Mouse (Mus musculus): ENCODE results near the gene Med19. TPM values are rescaled to one million over a fixed set of nuclear protein-coding genes. Genes with fewer than 3 reads are reported as not detected.
"Not testable (repeated sequence)": the region's sequence is repeated elsewhere in the genome, so short reads cannot be mapped to it uniquely, and the experiment has no call there.

The Med19 gene
- polyA plus RNA-seq, 1 experiment from 2014 or later = 65.2 TPM

GRCm38 (mm10) chr2:84655864-84656263 lies 22.3 kb upstream of the Med19 start:
- no peak overlapping the region for H3K4me2 ChIP-seq (replicated peaks; ENCODE audit: low read depth, low read length)
- H3K9me3 ChIP-seq (ENCODE audit: control insufficient read depth, low read length) = no peaks in the 10 kb centered on the region
- H3K4me1 ChIP-seq (replicated peaks; ENCODE audit: control insufficient read depth, insufficient read depth, low read length) = no peaks in the 10 kb centered on the region
- 87% methylated on average over 1 of the region's 1 CpGs for WGBS
- H3K36me3 ChIP-seq (ENCODE audit: control insufficient read depth, insufficient read depth, low read length) = no peaks in the 10 kb centered on the region
- no peaks in the 10 kb centered on the region for H3K27me3 ChIP-seq (ENCODE audit: control insufficient read depth, insufficient read depth, low read length)
- DNase-seq (ENCODE audit: low spot score) = no peak
- ATAC-seq (ENCODE audit: low FRiP score) = no peak
- H3K4me3 ChIP-seq (ENCODE audit: low read depth, low read length) = no peak overlapping the region
- no peak overlapping the region for H3K9ac ChIP-seq (ENCODE audit: low read depth, low read length)
- H3K27ac ChIP-seq (ENCODE audit: low read depth, low read length) = no peak overlapping the region

GRCm38 (mm10) chr2:84658806-84659205 lies 19.4 kb upstream of the Med19 start, which contains the start of gene Btbd18:
Gene Btbd18 (plus strand): TSS chr2:84659079.
- 91% methylated on average over 32 of the region's 32 CpGs for WGBS
- Histone ChIP-seq H3K4me1 (replicated peaks; ENCODE audit: control insufficient read depth, insufficient read depth, low read length) (no peaks in the 10 kb centered on the region), H3K4me2 (replicated peaks; ENCODE audit: low read depth, low read length) (no peak within 1 kb of the TSS), H3K27me3 (ENCODE audit: control insufficient read depth, insufficient read depth, low read length) (no peaks in the 10 kb centered on the region), H3K27ac (ENCODE audit: low read depth, low read length) (no peak within 1 kb of the TSS), H3K4me3 (ENCODE audit: low read depth, low read length) (no peak within 1 kb of the TSS), H3K36me3 (ENCODE audit: control insufficient read depth, insufficient read depth, low read length) (no peaks in the 10 kb centered on the region), H3K9ac (ENCODE audit: low read depth, low read length) (no peak within 1 kb of the TSS), H3K9me3 (ENCODE audit: control insufficient read depth, low read length) (no peaks in the 10 kb centered on the region)
- no peak for DNase-seq (ENCODE audit: low spot score)
- no peak for ATAC-seq (ENCODE audit: low FRiP score)

GRCm38 (mm10) chr2:84660253-84660652 lies 17.9 kb upstream of the Med19 start:
- H3K4me3 ChIP-seq (ENCODE audit: low read depth, low read length) = no peak overlapping the region
- H3K9ac ChIP-seq (ENCODE audit: low read depth, low read length) = no peak overlapping the region
- no peak for ATAC-seq (ENCODE audit: low FRiP score)
- DNase-seq (ENCODE audit: low spot score) = no peak
- no peaks in the 10 kb centered on the region for H3K27me3 ChIP-seq (ENCODE audit: control insufficient read depth, insufficient read depth, low read length)
- H3K4me2 ChIP-seq (replicated peaks; ENCODE audit: low read depth, low read length) = no peak overlapping the region
- H3K9me3 ChIP-seq (ENCODE audit: control insufficient read depth, low read length) = no peaks in the 10 kb centered on the region
- WGBS = 69% methylated on average over 3 of the region's 3 CpGs
- H3K27ac ChIP-seq (ENCODE audit: low read depth, low read length) = no peak overlapping the region
- no peaks in the 10 kb centered on the region for H3K4me1 ChIP-seq (replicated peaks; ENCODE audit: control insufficient read depth, insufficient read depth, low read length)
- no peaks in the 10 kb centered on the region for H3K36me3 ChIP-seq (ENCODE audit: control insufficient read depth, insufficient read depth, low read length)

- WGBS = 37% methylated on average over 2 of the region's 2 CpGs
- ATAC-seq (ENCODE audit: low FRiP score) (no peak), DNase-seq (ENCODE audit: low spot score) (peak; percentile 55)
- no peak overlapping the region for H3K4me2 ChIP-seq (replicated peaks; ENCODE audit: low read depth, low read length)
- no peaks in the 10 kb centered on the region for H3K36me3 ChIP-seq (ENCODE audit: control insufficient read depth, insufficient read depth, low read length)
- no peak overlapping the region for H3K4me3 ChIP-seq (ENCODE audit: low read depth, low read length)
- no peaks in the 10 kb centered on the region for H3K27me3 ChIP-seq (ENCODE audit: control insufficient read depth, insufficient read depth, low read length)
- no peaks in the 10 kb centered on the region for H3K4me1 ChIP-seq (replicated peaks; ENCODE audit: control insufficient read depth, insufficient read depth, low read length)
- H3K27ac ChIP-seq (ENCODE audit: low read depth, low read length) = no peak overlapping the region
- H3K9me3 ChIP-seq (ENCODE audit: control insufficient read depth, low read length) = no peaks in the 10 kb centered on the region
- H3K9ac ChIP-seq (ENCODE audit: low read depth, low read length) = no peak overlapping the region
Observed at GRCm38 (mm10) chr2:84662866-84663265, 15.3 kb upstream of the Med19 start.

GRCm38 (mm10) chr2:84666081-84666480 lies 12.1 kb upstream of the Med19 start:
- Histone ChIP-seq H3K27ac (ENCODE audit: low read depth, low read length) (no peak overlapping the region), H3K36me3 (ENCODE audit: control insufficient read depth, insufficient read depth, low read length) (no peaks in the 10 kb centered on the region), H3K4me2 (replicated peaks; ENCODE audit: low read depth, low read length) (no peak overlapping the region), H3K9me3 (ENCODE audit: control insufficient read depth, low read length) (no peaks in the 10 kb centered on the region), H3K4me3 (ENCODE audit: low read depth, low read length) (no peak overlapping the region), H3K9ac (ENCODE audit: low read depth, low read length) (no peak overlapping the region), H3K27me3 (ENCODE audit: control insufficient read depth, insufficient read depth, low read length) (no peaks in the 10 kb centered on the region), H3K4me1 (replicated peaks; ENCODE audit: control insufficient read depth, insufficient read depth, low read length) (no peaks in the 10 kb centered on the region; the same call in 1 of the 2 replicates)
- no peak for ATAC-seq (ENCODE audit: low FRiP score)
- no peak for DNase-seq (ENCODE audit: low spot score)
- WGBS = 69% methylated on average over 12 of the region's 12 CpGs

- Histone ChIP-seq H3K36me3 (ENCODE audit: control insufficient read depth, insufficient read depth, low read length) (0 out of 2 replicates have a peak, but pooled peaks cover 2% of the 10 kb centered on the region), H3K4me3 (ENCODE audit: low read depth, low read length) (peak overlapping the region; percentile 89), H3K27ac (ENCODE audit: low read depth, low read length) (peak overlapping the region; percentile 91), H3K4me2 (replicated peaks; ENCODE audit: low read depth, low read length) (peak overlapping the region; percentile 74), H3K9me3 (ENCODE audit: control insufficient read depth, low read length) (no peaks in the 10 kb centered on the region), H3K9ac (ENCODE audit: low read depth, low read length) (peak overlapping the region; percentile 95), H3K27me3 (ENCODE audit: control insufficient read depth, insufficient read depth, low read length) (no peaks in the 10 kb centered on the region), H3K4me1 (replicated peaks; ENCODE audit: control insufficient read depth, insufficient read depth, low read length) (no peaks in the 10 kb centered on the region; the same call in 1 of the 2 replicates)
- peak; percentile 84 for ATAC-seq (ENCODE audit: low FRiP score)
- DNase-seq (ENCODE audit: low spot score) = no peak
- WGBS = 3% methylated on average over 38 of the region's 39 CpGs
Observed at GRCm38 (mm10) chr2:84669828-84670568, 8.2 kb upstream of the Med19 start.

GRCm38 (mm10) chr2:84670569-84670933 lies 7.7 kb upstream of the Med19 start, which contains the start of gene Selenoh:
Gene Selenoh (minus strand): TSS chr2:84670770.
- peak; percentile 92 for DNase-seq (ENCODE audit: low spot score)

GRCm38 (mm10) chr2:84671535-84671934 lies 6.7 kb upstream of the Med19 start:
- H3K9ac ChIP-seq (ENCODE audit: low read depth, low read length); H3K4me3 ChIP-seq (ENCODE audit: low read depth, low read length); H3K9me3 ChIP-seq (ENCODE audit: control insufficient read depth, low read length); DNase-seq (ENCODE audit: low spot score); H3K27ac ChIP-seq (ENCODE audit: low read depth, low read length); H3K4me1 ChIP-seq (replicated peaks; ENCODE audit: control insufficient read depth, insufficient read depth, low read length); H3K36me3 ChIP-seq (ENCODE audit: control insufficient read depth, insufficient read depth, low read length); H3K27me3 ChIP-seq (ENCODE audit: control insufficient read depth, insufficient read depth, low read length); ATAC-seq (ENCODE audit: low FRiP score); H3K4me2 ChIP-seq (replicated peaks; ENCODE audit: low read depth, low read length): not testable (repeated sequence)
- 61% methylated on average over 4 of the region's 5 CpGs for WGBS

More at GRCm38 (mm10) chr2:84670569-84670933, 7.7 kb upstream of the Med19 start, which contains the start of gene Selenoh:
- WGBS = under 1% methylated on average over 20 of the region's 20 CpGs
- Histone ChIP-seq H3K27me3 (ENCODE audit: control insufficient read depth, insufficient read depth, low read length) (no peaks in the 10 kb centered on the region), H3K36me3 (ENCODE audit: control insufficient read depth, insufficient read depth, low read length) (0 out of 2 replicates have a peak, but pooled peaks cover 2% of the 10 kb centered on the region), H3K9me3 (ENCODE audit: control insufficient read depth, low read length) (no peaks in the 10 kb centered on the region), H3K4me1 (replicated peaks; ENCODE audit: control insufficient read depth, insufficient read depth, low read length) (no peaks in the 10 kb centered on the region; the same call in 1 of the 2 replicates), H3K27ac (ENCODE audit: low read depth, low read length) (peak within 1 kb of the TSS; percentile 91), H3K4me3 (ENCODE audit: low read depth, low read length) (peak within 1 kb of the TSS; percentile 89), H3K9ac (ENCODE audit: low read depth, low read length) (peak within 1 kb of the TSS; percentile 95), H3K4me2 (replicated peaks; ENCODE audit: low read depth, low read length) (peak within 1 kb of the TSS; percentile 74)
- peak; percentile 98 for ATAC-seq (ENCODE audit: low FRiP score)

Measured in hindbrain, embryonic 11.5 days (tissue).